Mouse (Mus musculus) intestine, postnatal 0 days (tissue): ENCODE measurements around the gene Nr1i3. TPM values are rescaled to one million over a fixed set of nuclear protein-coding genes. Genes with fewer than 3 reads are reported as not detected.

ENCODE experiments used
- ATAC-seq: fragments of 200-750 bp; cut with Nextera tagmentation; 2 replicates; pipeline ENCODE4 v1.8.0; 2017; ENCODE audit warnings: mild to moderate bottlenecking, moderate TSS enrichment, moderate library complexity
- H3K27ac ChIP-seq: fragments of 300-500 bp; sonication (generic); 2 replicates; pipeline ENCODE4 v1.5.1; 2014; ENCODE audit warnings: mild to moderate bottlenecking, low read depth, low read length, moderate library complexity
- H3K27me3 ChIP-seq: fragments of 300-500 bp; sonication (generic); replicated peaks from 2 replicates; pipeline ENCODE4 v1.6.1; 2014; ENCODE audit warnings: low read length, mixed read lengths; ENCODE audit not compliant: control insufficient read depth, insufficient read depth
- H3K36me3 ChIP-seq: fragments of 300-500 bp; sonication (generic); 2 replicates; pipeline ENCODE4 v1.6.1; 2014; ENCODE audit warnings: mild to moderate bottlenecking, moderate library complexity; ENCODE audit not compliant: control insufficient read depth, insufficient read depth
- H3K4me1 ChIP-seq: fragments of 300-500 bp; sonication (generic); replicated peaks from 2 replicates; pipeline ENCODE4 v1.6.1; 2014; ENCODE audit warnings: antibody characterized with exemption, low read length, mixed read lengths; ENCODE audit not compliant: control insufficient read depth, insufficient read depth
- H3K4me2 ChIP-seq: fragments of 300-500 bp; sonication (generic); replicated peaks from 2 replicates; pipeline ENCODE4 v1.6.1; 2014; ENCODE audit warnings: low read depth, mild to moderate bottlenecking, moderate library complexity
- H3K4me3 ChIP-seq: fragments of 300-500 bp; sonication (generic); 2 replicates; pipeline ENCODE4 v1.5.1; 2014; ENCODE audit warnings: low read depth, low read length
- H3K9ac ChIP-seq: fragments of 300-500 bp; sonication (generic); 2 replicates; pipeline ENCODE4 v1.6.1; 2014; ENCODE audit warnings: mild to moderate bottlenecking, low read depth, low read length
- H3K9me3 ChIP-seq: fragments of 300-500 bp; sonication (generic); 2 replicates; pipeline ENCODE4 v1.6.1; 2016; ENCODE audit warnings: mixed run types; ENCODE audit not compliant: control insufficient read depth
- CTCF ChIP-seq: sonication (generic); IDR thresholded peaks from 2 replicates; pipeline ENCODE4 v1.5.1; 2016; ENCODE audit warnings: low read depth, mild to moderate bottlenecking, control low read depth, antibody characterized with exemption, moderate library complexity
- WGBS: fragments of 180-500 bp; shearing (Covaris S2); extraction: QIAGEN DNeasy Blood & Tissue Kit; methylation state at CpG from one replicate; pipeline ENCODE4 v1.1.7; 2014; 5-methylcytosine and 5-hydroxymethylcytosine counted together
- polyA plus RNA-seq: library from polyadenylated mRNA; unstranded; fragments of >200 nt; fragmentation: Nextera tagmentation; extraction: Ambion mirVana; gene quantifications from 2 replicates; pipeline ENCODE4 v1.2.1, GENCODE M21; 2015

The Nr1i3 gene
- polyA plus RNA-seq, result 30.9 and 38.9 TPM in 2 replicates

GRCm38 (mm10) chr1:171213801-171214496 lies at the start of gene Nr1i3:
Gene Nr1i3, plus strand, starts transcription at chr1:171213970.
- H3K4me3 ChIP-seq, result peak within 1 kb of the TSS; percentile 32
- no peak for TF ChIP-seq CTCF
- peaks cover 17% of the 10 kb centered on the region for H3K36me3 ChIP-seq
- peak within 1 kb of the TSS; percentile 60 for H3K4me2 ChIP-seq
- H3K9me3 ChIP-seq, result no peaks in the 10 kb centered on the region
- peak within 1 kb of the TSS; percentile 92 for H3K27ac ChIP-seq
- WGBS, result 46% methylated on average over 10 of the region's 10 CpGs
- no peaks in the 10 kb centered on the region for H3K27me3 ChIP-seq
- H3K9ac ChIP-seq, result peak within 1 kb of the TSS; percentile 48
- H3K4me1 ChIP-seq, result peaks cover 2% of the 10 kb centered on the region; the same call in 1 of the 2 replicates
- peak; percentile 98 for ATAC-seq

GRCm38 (mm10) chr1:171164258-171164657 lies 49.5 kb upstream of the Nr1i3 start:
- 48% methylated on average over 3 of the region's 3 CpGs for WGBS
- ATAC-seq, result no peak
- peak; percentile 67 for TF ChIP-seq CTCF

GRCm38 (mm10) chr1:171165629-171166345 lies 48.0 kb upstream of the Nr1i3 start:
- 40% methylated on average over 5 of the region's 5 CpGs for whole genome bisulfite sequencing
- H3K4me3 ChIP-seq, result no peak overlapping the region
- no peaks in the 10 kb centered on the region for H3K9me3 ChIP-seq
- no peaks in the 10 kb centered on the region for H3K27me3 ChIP-seq
- no peaks in the 10 kb centered on the region for H3K36me3 ChIP-seq
- H3K9ac ChIP-seq, result no peak overlapping the region
- no peak for TF ChIP-seq CTCF
- 0 out of 2 replicates have a peak, but pooled peaks cover 3% of the 10 kb centered on the region for H3K4me1 ChIP-seq
- H3K4me2 ChIP-seq, result no peak overlapping the region
- no peak overlapping the region for H3K27ac ChIP-seq
- peak; percentile 60 for ATAC-seq

More at GRCm38 (mm10) chr1:171164258-171164657, 49.5 kb upstream of the Nr1i3 start:
- no peak overlapping the region for H3K4me2 ChIP-seq
- no peaks in the 10 kb centered on the region for H3K36me3 ChIP-seq
- H3K9ac ChIP-seq, result no peak overlapping the region
- H3K4me3 ChIP-seq, result no peak overlapping the region
- H3K9me3 ChIP-seq, result no peaks in the 10 kb centered on the region
- H3K27me3 ChIP-seq, result no peaks in the 10 kb centered on the region
- H3K27ac ChIP-seq, result no peak overlapping the region
- no peaks in the 10 kb centered on the region for H3K4me1 ChIP-seq

GRCm38 (mm10) chr1:171168906-171169305 lies 44.9 kb upstream of the Nr1i3 start:
- no peak for TF ChIP-seq CTCF
- H3K9ac ChIP-seq, result no peak overlapping the region
- H3K4me1 ChIP-seq, result peaks cover 3% of the 10 kb centered on the region; the same call in 1 of the 2 replicates
- no peak overlapping the region for H3K4me3 ChIP-seq
- no peaks in the 10 kb centered on the region for H3K27me3 ChIP-seq
- H3K27ac ChIP-seq, result no peak overlapping the region
- H3K4me2 ChIP-seq, result no peak overlapping the region
- WGBS, result 77% methylated on average over 12 of the region's 12 CpGs
- no peaks in the 10 kb centered on the region for H3K9me3 ChIP-seq
- ATAC-seq, result no peak
- no peaks in the 10 kb centered on the region for H3K36me3 ChIP-seq

GRCm38 (mm10) chr1:171169913-171170312 lies 43.9 kb upstream of the Nr1i3 start:
- peaks cover 3% of the 10 kb centered on the region; the same call in 1 of the 2 replicates for H3K4me1 ChIP-seq
- H3K27me3 ChIP-seq, result no peaks in the 10 kb centered on the region
- no peaks in the 10 kb centered on the region for H3K9me3 ChIP-seq
- H3K27ac ChIP-seq, result no peak overlapping the region
- H3K36me3 ChIP-seq, result no peaks in the 10 kb centered on the region
- ATAC-seq, result no peak
- 16% methylated on average over 3 of the region's 3 CpGs for WGBS
- no peak for TF ChIP-seq CTCF
- H3K9ac ChIP-seq, result no peak overlapping the region
- no peak overlapping the region for H3K4me2 ChIP-seq
- no peak overlapping the region for H3K4me3 ChIP-seq

GRCm38 (mm10) chr1:171171138-171171537 lies 42.6 kb upstream of the Nr1i3 start:
- Histone ChIP-seq H3K9ac (no peak overlapping the region), H3K9me3 (no peaks in the 10 kb centered on the region), H3K4me1 (peaks cover 3% of the 10 kb centered on the region; the same call in 1 of the 2 replicates), H3K27ac (no peak overlapping the region), H3K4me2 (no peak overlapping the region), H3K36me3 (no peaks in the 10 kb centered on the region), H3K27me3 (no peaks in the 10 kb centered on the region), H3K4me3 (no peak overlapping the region)
- peak; percentile 31; the same call in 1 of the 2 replicates for ATAC-seq
- WGBS, result 38% methylated on average over 3 of the region's 3 CpGs
- TF ChIP-seq CTCF, result no peak
